Mouse (Mus musculus): ENCODE results near the gene Tmem88.

The Tmem88 gene

DNA sequence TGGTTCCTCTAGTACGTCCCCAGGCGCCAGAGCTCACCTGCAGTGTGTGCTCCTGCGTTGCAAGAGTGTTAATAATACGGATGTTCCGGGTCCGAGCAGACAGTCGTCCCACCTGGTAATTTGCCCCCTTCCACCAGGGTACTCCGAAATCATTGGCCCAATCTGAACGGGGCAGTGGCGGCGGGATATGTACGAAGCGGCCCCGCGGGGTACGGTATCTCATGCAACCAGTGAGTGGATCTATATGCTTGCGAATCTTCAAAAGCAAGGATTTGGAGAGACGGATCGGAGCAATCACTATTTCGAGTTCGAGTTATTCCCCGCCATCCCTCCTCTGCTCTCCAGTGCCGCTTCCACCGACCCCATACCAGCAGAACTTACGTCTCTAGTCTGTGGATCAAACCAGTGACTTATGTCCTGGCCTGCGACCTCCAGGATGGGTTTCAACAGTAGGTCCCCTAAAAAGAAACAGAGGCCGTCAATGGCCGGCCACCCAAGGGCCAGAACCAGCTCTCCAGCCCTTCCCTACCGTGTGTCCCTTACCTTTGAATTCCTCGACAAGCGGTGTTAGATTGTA, 3.4 kb downstream of the Tmem88 start:
- in situ Hi-C loops (cut with MboI; ENCODE audit: unreplicated experiment in 2 of 2) = loop anchor here (5.0 kb wide), 2 partner anchors 38 to 87 kb away; no protein-coding TSS in a partner anchor

- in situ Hi-C loops (cut with MboI; ENCODE audit: unreplicated experiment in 2 of 2) = loop anchor here in 1 of 2 experiments (5.0 kb wide), 1 partner anchor 83 kb away; no protein-coding TSS in a partner anchor
Observed at GRCm38 (mm10) chr11:69390400-69391034, 7.5 kb downstream of the Tmem88 start.

DNA sequence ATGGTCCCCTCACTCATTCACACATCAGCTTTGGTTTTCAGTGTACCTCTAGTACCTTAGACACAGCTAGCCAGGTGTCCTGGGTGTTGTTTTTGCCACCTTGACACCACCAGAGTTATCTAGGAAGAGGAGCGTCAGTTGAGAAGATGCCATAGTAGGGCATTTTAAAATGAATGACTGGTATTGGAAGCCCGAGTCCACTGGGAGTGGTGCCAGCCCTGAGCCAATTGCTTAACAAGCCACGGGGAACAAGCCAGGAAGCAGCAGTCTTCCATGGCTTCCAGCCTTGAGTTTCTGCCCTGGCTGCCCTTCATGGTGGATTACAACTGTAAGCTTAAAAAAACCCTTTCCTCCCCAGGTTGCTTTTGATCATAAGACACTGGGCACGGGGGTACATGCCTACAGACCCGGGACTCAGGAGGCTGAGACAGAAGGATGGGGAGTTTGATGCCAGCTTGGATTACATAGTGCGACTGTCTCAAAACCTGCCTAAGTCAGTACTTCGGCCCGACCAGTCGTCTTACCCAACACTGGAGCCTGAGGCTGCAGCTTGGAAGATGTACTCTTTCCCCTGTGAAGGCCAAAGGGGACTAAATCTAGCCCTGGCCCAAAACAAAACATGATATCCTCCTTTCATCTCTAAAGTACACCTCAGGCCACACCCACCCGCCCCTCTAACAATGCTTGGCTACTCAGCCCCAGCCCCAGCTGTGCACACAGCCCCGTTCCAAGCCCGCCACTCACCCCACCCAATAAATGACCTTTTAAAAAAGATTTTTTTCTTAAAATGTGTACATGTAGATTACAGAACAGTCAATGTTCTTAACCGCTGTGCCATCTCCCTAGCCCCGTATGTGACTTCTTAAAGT, 8.3 kb downstream of the Tmem88 start:
- in situ Hi-C loops (cut with MboI; ENCODE audit: unreplicated experiment in 2 of 2) = loop anchor here (5.0 to 10.0 kb wide), 4 partner anchors 55 to 132 kb away; no protein-coding TSS in a partner anchor

GRCm38 (mm10) chr11:69388680-69389079, 9.4 kb downstream of the Tmem88 start:
- in situ Hi-C loops (cut with MboI; ENCODE audit: unreplicated experiment in 2 of 2) = loop anchor here (5.0 to 10.0 kb wide), 3 partner anchors 54 to 131 kb away; no protein-coding TSS in a partner anchor

DNA sequence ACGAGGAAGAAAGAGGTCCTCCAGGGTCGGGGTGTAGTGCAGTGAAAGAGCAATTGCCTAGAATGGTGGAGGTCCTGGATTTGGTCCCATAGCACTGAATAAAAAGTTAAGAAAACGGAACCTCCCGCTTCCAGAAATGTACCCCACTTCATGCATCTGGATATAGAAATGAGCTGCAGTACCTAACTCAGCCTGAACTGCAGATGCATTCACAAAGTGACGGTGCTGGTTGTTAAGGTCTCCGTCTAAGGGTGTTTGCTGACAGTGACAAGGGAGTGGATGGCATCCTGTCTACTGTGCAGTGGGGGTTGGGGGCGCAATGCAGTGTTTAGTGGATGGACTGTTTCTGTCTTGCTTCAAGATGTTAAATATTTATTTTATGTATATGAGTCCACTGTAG, 11.3 kb downstream of the Tmem88 start:
- in situ Hi-C loops (cut with MboI; ENCODE audit: unreplicated experiment in 2 of 2) = loop anchor here (5.0 to 10.0 kb wide), 3 partner anchors 52 to 129 kb away; no protein-coding TSS in a partner anchor

DNA sequence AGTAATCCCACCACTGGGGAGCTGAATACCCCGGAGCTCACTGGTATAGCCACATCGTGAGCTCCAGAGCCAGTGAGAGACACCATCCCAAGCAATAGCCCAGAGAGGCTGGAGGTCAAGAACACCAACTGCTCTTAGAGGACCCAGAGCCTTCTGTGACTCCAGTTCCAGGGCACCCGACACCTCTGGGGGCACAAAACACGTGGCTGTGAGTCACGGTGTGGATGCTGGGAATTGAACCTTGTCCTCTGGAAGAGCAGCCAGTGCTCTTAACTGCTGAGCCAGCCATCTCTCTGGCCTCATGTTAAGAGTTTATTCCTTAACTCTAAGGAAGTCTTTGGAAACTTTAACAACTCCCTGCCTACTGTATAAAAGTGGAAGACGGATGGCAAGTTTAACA, 13.1 kb downstream of the Tmem88 start:
- in situ Hi-C loops (cut with MboI; ENCODE audit: unreplicated experiment in 2 of 2) = loop anchor here (5.0 to 10.0 kb wide), 4 partner anchors 50 to 132 kb away; no protein-coding TSS in a partner anchor

GRCm38 (mm10) chr11:69382478-69383105, 15.4 kb downstream of the Tmem88 start:
- in situ Hi-C loops (cut with MboI; ENCODE audit: unreplicated experiment in 2 of 2) = loop anchor here (5.0 to 10.0 kb wide), 2 partner anchors 48 to 135 kb away; no protein-coding TSS in a partner anchor

DNA sequence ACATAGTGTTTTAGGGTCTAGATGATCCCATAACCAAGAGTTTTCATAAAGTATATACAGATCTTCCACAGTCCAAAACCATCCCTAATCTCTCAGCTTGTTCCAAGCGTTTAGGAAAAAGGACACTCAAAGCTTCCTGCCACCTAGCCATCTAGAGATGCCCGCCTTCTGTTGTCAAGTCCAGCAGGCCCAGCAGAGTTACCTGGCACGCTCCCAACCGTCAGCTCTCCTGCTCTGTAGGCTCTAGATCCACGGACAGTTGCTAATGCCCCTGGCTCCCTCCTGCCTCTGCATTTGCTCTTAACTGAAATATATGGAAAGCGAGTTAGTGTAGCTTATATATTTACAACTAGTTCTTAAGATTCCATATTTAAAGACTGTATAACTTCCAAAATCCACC, 16.7 kb downstream of the Tmem88 start:
- in situ Hi-C loops (cut with MboI; ENCODE audit: unreplicated experiment in 2 of 2) = loop anchor here (5.0 to 10.0 kb wide), 2 partner anchors 47 to 136 kb away; no protein-coding TSS in a partner anchor

DNA sequence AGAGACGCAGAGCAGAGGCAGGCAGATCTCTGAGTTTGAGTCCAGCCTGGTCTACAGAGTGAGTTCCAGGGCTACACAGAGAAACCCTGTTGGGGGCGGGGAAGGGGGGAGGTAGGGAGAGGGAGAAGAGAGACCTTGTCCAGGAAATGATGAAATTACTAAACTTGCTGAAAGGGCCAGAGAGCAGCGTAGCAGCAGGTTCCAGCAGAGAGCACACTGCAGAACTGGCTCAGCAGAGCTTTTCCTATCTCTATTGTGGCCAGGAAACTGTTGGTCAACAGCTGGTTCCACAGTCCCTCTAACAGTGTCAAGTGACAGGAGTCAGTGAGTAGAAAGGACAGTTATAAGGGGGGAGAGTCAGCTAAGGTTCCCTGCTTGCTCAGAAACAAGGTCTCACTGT, 18.4 kb downstream of the Tmem88 start:
- in situ Hi-C loops (cut with MboI; ENCODE audit: unreplicated experiment in 2 of 2) = no loop called here

DNA sequence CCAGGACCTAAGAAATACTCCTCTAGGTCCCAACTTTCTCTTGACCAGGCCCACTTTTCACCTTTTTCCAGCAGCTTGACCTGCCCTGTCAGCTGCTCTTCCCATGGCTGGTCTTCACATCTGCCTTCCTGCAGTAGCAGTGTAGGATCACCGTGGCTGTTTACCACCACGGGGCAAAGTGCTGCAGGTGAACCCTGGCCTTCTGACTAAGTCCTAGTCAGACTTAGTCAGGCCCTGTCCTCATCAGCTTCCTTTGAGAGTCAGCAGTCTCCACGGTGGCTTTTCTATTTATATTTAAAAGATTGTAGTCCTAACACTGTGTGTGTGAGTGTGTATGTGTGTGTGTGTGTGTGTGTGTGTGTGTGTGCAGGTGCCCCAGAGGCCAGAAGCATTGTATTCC, 20.3 kb downstream of the Tmem88 start:
- in situ Hi-C loops (cut with MboI; ENCODE audit: unreplicated experiment in 2 of 2) = no loop called here

- in situ Hi-C loops (cut with MboI; ENCODE audit: unreplicated experiment in 2 of 2) = no loop called here
Observed at GRCm38 (mm10) chr11:69375646-69376045, 22.4 kb downstream of the Tmem88 start.

DNA sequence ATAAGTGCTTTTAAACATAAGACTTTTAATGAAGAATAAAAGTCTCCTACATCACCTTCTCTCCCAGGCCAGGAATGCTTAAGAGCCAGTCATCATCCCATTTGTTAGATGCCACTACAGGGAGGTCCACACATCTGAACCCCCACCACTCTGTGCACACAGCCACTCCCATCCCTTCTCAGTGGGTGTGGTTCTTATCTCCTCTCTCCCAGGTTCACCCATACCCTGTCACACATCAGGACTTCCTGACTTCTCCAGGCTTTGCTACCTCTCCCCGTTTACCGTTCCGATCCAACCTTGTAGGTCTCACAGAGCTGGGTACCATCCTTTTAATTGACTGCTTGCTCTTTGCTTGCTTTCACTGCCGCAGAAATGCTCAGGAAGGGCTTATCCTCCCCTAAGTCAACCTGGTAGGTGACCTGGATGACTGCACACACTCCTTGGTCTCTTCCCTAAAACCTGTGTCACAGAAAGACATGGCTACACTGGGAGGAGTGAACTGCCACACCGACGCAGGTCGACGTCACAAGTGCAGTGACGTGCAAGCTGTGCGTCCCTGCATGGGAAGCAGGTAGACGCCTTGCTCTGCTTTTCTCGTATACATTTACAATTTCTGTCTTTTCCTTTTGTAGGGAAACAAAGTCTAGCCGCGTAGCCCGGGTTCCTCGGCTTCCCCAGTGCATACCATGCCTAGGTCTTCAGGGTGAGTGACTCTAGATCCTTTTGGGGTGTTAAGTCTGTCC, 24.6 kb downstream of the Tmem88 start:
- in situ Hi-C loops (cut with MboI; ENCODE audit: unreplicated experiment in 2 of 2) = no loop called here

DNA sequence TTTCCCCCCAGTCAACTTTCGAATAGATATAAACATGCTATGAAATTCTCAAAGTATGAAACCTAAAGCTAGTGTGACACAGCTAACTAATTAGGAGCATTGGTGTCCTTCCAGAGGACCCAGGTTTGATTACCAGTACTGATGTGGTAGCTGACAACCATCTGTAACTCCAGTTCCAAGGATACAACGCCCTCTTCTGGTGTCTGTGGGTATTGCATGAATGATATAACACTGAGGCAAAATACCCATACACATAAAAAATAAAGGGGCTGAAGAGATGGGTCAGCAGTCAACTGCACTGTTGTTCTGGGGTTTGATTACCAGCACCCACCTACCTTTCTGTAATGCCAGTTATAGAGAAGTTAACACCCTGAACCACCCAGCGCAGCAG, 25.3 kb downstream of the Tmem88 start:
- in situ Hi-C loops (cut with MboI; ENCODE audit: unreplicated experiment in 2 of 2) = no loop called here

GRCm38 (mm10) chr11:69372056-69372779, 25.8 kb downstream of the Tmem88 start:
- in situ Hi-C loops (cut with MboI; ENCODE audit: unreplicated experiment in 2 of 2) = no loop called here

GRCm38 (mm10) chr11:69371601-69372000, 26.4 kb downstream of the Tmem88 start:
- in situ Hi-C loops (cut with MboI; ENCODE audit: unreplicated experiment in 2 of 2) = no loop called here

- in situ Hi-C loops (cut with MboI; ENCODE audit: unreplicated experiment in 2 of 2) = no loop called here
Observed at GRCm38 (mm10) chr11:69370817-69371215, 27.2 kb downstream of the Tmem88 start.

- in situ Hi-C loops (cut with MboI; ENCODE audit: unreplicated experiment in 2 of 2) = loop anchor here in 1 of 2 experiments (5.0 kb wide), 1 partner anchor 38 kb away; no protein-coding TSS in a partner anchor
Observed at GRCm38 (mm10) chr11:69369990-69370816, 27.8 kb downstream of the Tmem88 start.
